Comparison of ENCODE assay signal across 8 mouse cellular contexts in the genomic region with DNA sequence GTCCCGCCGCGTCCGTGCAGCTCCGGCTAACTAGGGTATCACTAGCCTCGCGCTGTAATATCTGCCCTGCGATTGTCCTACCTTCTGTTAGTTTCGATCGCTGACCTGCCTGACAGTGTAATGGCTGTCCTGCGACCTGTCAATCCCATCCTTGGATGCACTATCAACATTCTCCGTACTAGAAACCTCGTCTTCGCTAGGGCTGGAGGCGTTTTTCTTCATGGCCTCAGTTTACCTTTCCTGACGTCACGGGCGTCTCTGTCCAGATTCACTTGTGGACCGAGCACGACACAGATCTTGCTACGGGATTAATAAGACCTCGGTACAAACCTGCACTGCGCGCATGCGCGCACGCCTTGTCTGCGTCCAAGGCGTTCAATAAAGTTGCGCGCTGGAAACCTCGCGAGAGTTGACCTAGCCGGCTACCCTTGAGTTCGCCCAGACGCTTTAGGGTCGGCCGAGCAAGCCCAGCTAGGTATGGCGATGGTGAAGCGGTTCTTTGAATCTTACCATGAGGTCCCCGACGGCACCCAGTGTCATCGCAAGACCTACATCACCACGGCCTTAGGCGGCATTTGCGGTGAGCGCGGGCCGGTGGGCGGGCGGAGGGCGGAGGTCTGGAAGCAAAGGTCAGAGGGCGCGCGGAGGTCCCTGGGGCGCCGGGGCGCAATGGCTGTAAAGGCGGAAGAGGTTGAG. TPM values are rescaled to one million over a fixed set of nuclear protein-coding genes. Genes with fewer than 3 reads are reported as not detected.
DNase-seq lines count a peak whose midpoint lies in the region; ATAC-seq lines count a peak whose summit lies in the region.

Gene Ndufa11, plus strand, starts transcription at position 405 of the 696 bp plus-strand sequence.
Gene Vmac, minus strand, starts transcription at position 660 of the 696 bp plus-strand sequence.

- H3K27ac ChIP-seq in heart, embryonic 10.5 days: peak within 1 kb of the TSS; percentile 92
- peak within 1 kb of the TSS; percentile 89 for H3K27ac ChIP-seq in kidney, embryonic 15.5 days

- DNase-seq in B cell, adult 2 months: peak; percentile 93 to 94
- peak; percentile 98 for DNase-seq in brain, adult 2 months (ENCODE audit: low read depth, low spot score)
- DNase-seq in heart, embryonic 10.5 days (ENCODE audit: low spot score): peak; percentile 98
- DNase-seq in liver: peak; percentile 97
- peak; percentile 94 to 98 for DNase-seq in spleen, postnatal 4 days (ENCODE audit: low spot score in 2 of 2)

- peak within 1 kb of the TSS; percentile 90 for H3K9ac ChIP-seq in kidney, embryonic 15.5 days

- peak within 1 kb of the TSS; percentile 90 for H3K4me3 ChIP-seq in heart, embryonic 10.5 days
- H3K4me3 ChIP-seq in kidney, embryonic 15.5 days (replicated peaks): peak within 1 kb of the TSS; percentile 95

- no peaks in the 10 kb centered on the region for H3K27me3 ChIP-seq in heart, embryonic 10.5 days (ENCODE audit: insufficient read depth, poor library complexity, severe bottlenecking)
- no peaks in the 10 kb centered on the region for H3K27me3 ChIP-seq in kidney, embryonic 15.5 days

- H3K4me1 ChIP-seq in heart, embryonic 10.5 days: peaks cover 43% of the 10 kb centered on the region
- peaks cover 46% of the 10 kb centered on the region for H3K4me1 ChIP-seq in kidney, embryonic 15.5 days

- ATAC-seq in erythroblast, adult 5-6 weeks (replicated peaks; ENCODE audit: low FRiP score, poor library complexity, severe bottlenecking): peak; percentile 75
- peak; percentile 75 for ATAC-seq in kidney, embryonic 15.5 days (replicated peaks; ENCODE audit: low FRiP score)
- ATAC-seq in monocyte, adult 5-6 weeks (replicated peaks; ENCODE audit: insufficient number of reproducible peaks, low FRiP score, low TSS enrichment, poor library complexity, severe bottlenecking): peak; percentile 56

- under 1% methylated on average over 59 of the region's 59 CpGs for WGBS in heart, embryonic 10.5 days
- under 1% methylated on average over 59 of the region's 59 CpGs for WGBS in kidney, embryonic 15.5 days

- peaks cover 33% of the 10 kb centered on the region for H3K36me3 ChIP-seq in heart, embryonic 10.5 days
- H3K36me3 ChIP-seq in kidney, embryonic 15.5 days: peaks cover 27% of the 10 kb centered on the region

- H3K9me3 ChIP-seq in heart, embryonic 10.5 days: no peaks in the 10 kb centered on the region
- no peaks in the 10 kb centered on the region for H3K9me3 ChIP-seq in kidney, embryonic 15.5 days (replicated peaks)

- H3K4me2 ChIP-seq in kidney, embryonic 15.5 days: peak within 1 kb of the TSS; percentile 89

RNA-seq across cellular contexts. Expression of gene Ndufa11, which starts in this region (rescaled TPM):
- 17.7 and 29.7 TPM in 2 replicates for total RNA-seq in erythroblast, adult 5-6 weeks (2015; ENCODE audit: low replicate concordance)
- total RNA-seq in erythroblast, adult 5-6 weeks (2017; ENCODE audit: low replicate concordance): 21.3 and 29.1 TPM in 2 replicates
- 518 and 632 TPM in 2 replicates for polyA plus RNA-seq in heart, embryonic 10.5 days (2016; fragmentation: Nextera tagmentation; extraction: Ambion mirVana)
- 470 and 471 TPM in 2 replicates for polyA plus RNA-seq in kidney, embryonic 15.5 days (2015; fragmentation: Nextera tagmentation; extraction: Ambion mirVana)
- 66.7 to 91.2 TPM (median 74.2 TPM) in 3 replicates for total RNA-seq in monocyte, adult 5-6 weeks (2017)

RNA-seq across cellular contexts. Expression of gene Vmac, which starts in this region (rescaled TPM):
- total RNA-seq in erythroblast, adult 5-6 weeks (2015; ENCODE audit: low replicate concordance): 0.38 and 1.0 TPM in 2 replicates
- total RNA-seq in erythroblast, adult 5-6 weeks (2017; ENCODE audit: low replicate concordance): 1.4 and 8.3 TPM in 2 replicates
- 10.2 and 12.7 TPM in 2 replicates for polyA plus RNA-seq in heart, embryonic 10.5 days (2016; fragmentation: Nextera tagmentation; extraction: Ambion mirVana)
- 15.6 and 19.5 TPM in 2 replicates for polyA plus RNA-seq in kidney, embryonic 15.5 days (2015; fragmentation: Nextera tagmentation; extraction: Ambion mirVana)
- 5.0 to 6.0 TPM (median 5.0 TPM) in 3 replicates for total RNA-seq in monocyte, adult 5-6 weeks (2017)

Comparison
In these comparisons a context has a peak if more than half of its experiments do, and no peak if none do; other contexts are left out.
1. Peak in every context shown above with its lines: DNase-seq, ATAC-seq, H3K4me3 ChIP-seq and H3K27ac ChIP-seq.